Mouse (Mus musculus) cerebellum, adult 11 months (tissue): ENCODE measurements around the gene Igsf9.

ENCODE experiments used
- DNase-seq: peaks from one replicate; pipeline ENCODE4 v3.0.0; 2022

The Igsf9 gene

DNA sequence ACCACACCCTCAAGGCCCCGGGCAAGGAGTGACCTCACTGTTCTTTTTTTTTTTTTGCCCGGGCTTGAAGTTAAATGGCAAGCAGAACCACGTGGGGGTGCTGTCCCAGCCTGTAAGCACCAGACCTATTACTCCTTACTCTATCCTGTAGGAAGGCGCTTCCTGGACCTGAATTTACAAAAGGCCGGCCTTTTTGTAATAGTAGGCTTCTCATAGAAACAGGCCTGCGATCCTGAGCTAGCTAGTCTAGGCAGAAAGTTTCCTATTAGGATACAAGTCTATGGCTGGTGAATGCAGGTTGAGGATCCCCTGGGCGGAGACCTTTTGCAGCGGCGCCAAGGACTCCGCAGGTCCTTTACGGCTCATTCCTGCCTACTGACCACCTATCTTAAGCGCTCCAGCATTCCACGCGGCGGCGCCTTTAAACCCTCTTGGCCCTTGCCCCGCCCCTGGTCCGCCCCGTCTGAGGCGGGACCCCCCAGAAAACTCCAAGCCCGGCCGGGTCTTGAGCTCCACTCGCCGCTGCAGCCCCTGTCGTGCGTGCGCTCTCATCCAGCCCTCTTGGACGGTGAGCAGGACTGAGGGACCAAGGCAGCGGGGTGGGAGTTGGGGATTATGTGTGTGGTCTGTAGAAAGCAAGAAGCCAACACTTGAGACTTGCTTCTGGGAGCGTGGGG, 18.3 kb downstream of the Igsf9 start, which contains the start of gene Tagln2:
Tagln2 (plus strand) TSS at position 283 of the 677 bp plus-strand sequence.
- no peak for DNase-seq

DNA sequence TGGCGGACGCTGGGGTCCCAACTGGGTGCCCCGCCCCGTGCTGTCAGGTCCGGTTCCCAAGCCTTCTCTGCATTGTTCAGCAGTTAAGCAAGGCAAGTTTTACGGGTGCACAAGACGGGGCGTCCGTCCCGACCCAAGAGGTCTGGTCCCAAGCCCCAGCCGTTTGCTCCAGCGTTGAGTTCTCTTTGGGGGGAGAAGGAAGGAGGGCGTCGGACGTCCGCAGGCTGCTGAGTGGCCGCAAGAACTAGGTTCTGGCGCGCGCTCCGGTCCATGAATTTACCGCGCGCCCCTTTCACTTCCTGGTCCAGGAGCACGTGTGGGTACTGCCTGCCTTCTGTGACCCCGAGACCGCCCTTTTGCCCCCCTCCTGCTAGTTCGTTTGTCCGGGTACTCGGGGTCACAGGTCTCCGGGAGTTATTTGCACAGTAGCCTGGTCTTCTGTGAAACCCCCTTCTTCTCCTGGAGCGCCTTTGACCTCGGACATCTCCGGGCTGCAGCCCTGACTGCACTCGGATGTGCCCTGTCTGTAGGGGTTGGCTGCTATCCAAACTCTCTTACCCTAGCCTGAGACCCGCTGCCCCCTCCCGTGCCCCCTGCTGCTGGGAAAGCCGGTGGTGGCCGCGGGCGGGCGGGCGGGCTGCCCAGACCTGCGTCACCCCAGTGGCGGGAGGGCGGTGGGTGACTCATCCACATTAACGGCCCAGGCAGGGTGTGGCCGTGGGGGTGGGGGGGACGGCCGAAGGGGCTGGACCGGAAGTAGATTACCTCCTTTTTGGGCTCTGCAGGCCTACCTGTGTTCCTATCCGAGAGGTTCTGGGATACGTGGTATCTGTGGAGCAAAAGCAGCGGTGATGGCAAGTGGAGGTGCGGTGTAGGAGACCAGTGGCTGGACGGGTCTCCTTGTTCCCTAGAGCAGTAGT, 19.1 kb downstream of the Igsf9 start:
- no peak for DNase-seq

DNA sequence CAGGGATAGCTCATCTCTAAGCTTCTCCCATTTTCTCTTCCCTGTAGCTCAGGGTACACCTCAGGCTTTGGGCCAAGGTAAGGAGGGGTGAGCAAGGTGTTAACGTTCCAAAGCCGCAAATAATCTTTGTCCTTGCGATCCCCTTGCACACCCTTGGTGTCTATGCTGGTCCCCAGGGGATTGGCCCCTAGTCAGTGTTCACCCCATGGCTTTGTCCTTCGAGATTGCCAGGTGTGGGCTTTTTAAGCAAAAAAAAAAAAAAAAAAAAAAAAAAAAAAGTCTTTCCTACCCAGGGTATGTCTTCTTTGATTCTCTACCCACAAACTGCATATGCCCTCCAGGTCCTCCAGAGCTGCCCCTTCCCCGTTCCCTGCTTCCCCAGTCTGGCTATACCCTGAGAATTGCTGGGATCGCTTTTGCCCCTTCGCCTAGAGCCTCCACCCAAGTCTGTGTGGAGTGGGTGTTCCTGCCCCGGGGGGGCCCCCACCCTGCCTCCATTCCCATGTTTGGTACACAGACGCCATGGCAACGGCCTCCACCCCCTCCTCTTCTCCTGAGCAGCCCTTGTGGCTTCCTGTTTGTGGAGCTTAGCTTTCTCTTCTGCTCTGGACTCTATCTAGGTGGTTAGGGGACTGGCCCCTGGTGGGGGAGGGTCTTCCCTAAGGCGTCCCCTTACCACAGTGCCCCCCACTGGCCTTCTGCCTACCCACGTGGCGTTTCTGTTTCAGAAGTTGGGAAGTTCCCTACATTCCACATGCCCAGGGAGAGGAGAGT, 20.0 kb downstream of the Igsf9 start:
- DNase-seq: no peak

DNA sequence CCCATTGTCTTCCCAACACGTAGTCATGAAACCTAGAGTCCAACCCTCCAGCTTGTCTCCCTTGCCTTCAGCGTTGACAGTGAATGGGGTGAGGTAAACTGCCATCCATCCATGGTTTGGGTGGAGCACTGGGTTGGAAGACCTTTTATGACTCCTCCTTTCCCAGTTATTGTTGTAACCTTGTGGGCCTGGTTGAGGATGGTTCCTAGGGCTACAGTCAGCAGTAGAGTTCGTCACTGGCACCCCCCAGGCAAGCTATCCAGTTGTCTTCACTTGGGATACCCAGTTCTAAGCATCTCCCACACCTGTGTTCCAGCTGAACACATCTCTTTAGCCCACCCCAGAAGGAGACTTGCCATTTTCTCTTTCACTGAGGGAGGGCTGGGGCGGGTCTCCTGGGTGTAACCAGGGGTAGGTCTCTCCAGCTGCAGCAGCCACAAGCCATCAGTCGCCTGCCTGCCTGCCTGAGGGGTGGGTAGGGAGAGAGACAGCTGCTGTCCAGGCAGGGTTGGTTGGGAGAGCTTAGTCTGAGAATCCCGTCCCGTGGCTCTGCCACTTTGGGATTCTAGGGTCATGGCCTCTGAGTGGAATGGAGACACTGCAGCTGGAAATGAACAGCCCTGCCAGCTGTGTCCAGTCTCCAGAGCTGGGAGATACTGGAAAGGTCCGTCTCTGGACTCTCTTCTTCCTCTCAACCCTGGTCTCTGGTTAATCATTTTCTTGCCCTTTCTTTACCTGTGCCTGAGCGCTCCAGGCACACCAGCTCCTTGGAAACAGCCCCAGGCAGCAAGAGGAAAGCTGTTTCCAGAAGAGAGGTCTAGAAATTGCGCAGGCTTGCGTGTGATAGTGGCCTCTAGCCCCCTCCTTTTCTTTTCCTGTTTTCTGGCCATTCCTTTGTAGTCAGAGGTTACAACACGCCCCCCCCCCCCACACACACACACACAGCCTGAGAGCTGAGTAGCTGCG, 20.8 kb downstream of the Igsf9 start:
- DNase-seq: no peak

DNA sequence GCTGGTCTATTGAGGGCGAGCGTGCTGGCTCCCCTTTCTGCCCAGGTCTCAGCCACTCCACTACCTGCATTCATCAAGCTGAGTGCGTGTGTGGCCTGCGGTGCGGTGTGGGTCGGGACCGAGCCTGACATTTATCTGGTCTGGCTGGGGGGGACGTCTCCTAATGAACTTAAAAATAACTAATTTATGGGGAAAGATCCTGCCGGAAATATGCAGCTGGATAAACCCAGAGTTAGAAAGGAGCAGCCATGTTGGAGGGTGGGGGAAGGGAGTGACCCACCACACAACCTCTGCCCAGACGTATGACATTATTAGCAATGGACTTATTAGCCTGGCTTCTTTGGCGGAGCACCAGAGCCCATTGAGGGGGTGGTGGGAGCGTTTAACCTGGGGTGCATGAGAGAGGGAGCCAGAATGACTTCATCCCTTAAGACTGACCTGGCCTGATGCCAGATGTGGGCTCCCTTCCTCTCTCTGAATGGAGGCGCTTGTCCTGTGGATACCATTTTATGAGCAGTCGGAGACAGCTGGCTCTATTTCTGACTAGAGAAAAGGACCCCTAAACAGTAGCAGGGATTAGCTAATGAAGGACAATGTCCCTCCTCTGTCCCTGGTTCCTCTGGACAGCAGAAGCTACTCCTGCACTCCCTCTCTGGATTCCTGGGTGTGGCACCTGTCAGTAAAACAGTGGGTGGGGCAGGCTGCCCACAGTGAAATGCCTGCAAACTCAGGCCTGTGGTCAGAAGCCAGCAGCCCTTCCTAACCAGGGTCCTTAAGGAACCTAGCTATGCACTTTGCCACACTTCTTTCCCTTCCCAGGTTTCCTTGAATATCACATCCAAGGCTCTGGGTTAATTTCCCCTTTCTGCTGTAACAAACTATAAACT, 21.8 kb downstream of the Igsf9 start:
- DNase-seq: no peak

DNA sequence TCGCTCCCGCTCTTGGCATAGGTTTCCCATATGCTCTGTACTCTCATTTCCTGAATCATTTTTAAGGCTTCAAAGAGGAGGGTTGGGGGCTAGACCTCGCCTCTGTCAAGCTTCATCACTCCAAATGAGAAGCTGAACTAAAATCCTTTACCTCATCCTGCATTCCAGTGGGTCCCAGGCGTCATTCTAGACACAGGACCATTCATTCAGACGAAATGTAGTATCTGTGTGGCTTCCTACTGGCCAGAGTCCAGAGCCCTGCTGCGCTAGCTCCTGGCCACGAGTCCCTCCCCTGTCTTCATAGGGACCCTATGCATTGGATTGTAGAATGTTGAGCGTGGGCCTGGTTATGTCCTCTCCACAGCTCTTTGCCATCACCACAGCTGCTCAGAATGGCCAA, 23.2 kb downstream of the Igsf9 start:
- DNase-seq: no peak

DNA sequence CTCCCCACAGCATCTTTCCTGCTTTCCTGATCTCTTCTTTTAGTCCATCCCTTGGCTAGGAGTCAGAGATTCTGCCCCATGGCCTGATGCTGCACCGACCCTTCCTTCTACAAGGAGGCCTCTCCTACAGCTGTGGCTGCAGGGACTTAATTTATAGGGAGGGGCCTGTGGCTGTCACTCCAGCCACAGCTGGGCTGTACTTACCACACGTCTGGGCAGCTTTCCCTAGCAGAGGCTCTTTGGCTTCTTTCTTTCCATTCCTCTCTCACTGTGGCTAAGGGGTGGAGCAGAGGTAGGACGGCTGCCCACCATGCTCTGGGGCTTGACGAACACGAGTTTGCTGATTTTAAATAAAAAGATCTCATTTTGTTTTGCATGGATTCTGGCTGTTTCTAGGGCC, 25.4 kb downstream of the Igsf9 start:
- no peak for DNase-seq

DNA sequence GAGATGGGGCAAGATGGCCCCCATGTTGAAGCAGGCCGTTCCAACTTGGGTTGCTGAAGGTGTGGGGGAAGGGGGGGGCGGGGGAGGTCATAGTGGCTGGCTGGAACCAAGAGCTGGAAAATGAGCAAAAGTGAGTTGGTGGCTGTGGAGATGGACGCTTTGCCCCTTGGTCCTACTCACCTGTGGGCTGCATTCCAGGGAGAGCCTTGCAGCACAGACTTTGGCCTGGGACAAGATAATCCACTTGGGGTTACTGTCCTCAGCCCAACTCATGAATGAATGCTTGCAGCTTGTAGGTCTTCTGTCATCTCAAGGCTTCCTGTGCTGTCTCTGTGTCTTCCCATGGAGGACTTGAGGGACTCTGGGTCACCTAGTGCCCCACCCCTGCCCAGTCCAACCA, 26.1 kb downstream of the Igsf9 start:
- no peak for DNase-seq

DNA sequence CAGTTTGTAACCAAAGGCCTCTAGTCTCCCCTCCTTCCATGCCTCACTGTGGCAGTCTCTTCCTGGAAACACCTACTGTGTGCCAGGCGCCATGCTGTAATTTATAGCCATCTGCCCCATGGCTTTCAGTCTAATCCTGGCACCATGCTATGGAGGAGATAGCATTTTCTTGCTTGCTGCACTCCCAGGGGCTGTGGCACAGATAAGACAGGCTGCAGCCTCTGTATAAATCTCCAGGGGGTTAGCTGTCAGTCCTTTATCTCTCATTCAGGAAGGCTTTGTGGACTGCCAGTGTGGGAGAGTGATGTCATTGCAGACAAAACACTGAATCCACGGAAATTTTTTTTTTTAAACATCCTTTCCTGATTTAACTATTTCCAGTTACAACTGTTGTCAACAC, 26.6 kb downstream of the Igsf9 start:
- no peak for DNase-seq

DNA sequence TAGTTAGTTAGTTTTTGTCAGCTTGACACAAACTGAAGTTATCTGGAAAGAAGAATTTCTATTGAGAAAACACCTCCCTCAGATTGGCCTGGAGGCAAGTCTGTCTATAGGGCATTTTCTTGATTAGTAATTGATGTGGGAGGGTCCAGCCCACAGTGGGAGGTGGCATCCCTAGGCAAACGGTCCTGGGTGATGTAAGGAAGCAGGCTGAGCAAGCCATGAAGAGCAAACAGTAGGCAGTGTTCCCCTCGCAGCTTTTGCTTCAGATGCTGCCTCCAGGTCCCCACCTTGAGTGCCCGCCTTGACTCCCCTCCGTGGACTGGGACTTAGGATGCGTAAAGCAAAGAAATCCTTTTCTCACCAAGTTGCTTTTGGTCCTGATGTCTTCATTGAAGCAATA, 27.6 kb downstream of the Igsf9 start:
- DNase-seq: no peak

DNA sequence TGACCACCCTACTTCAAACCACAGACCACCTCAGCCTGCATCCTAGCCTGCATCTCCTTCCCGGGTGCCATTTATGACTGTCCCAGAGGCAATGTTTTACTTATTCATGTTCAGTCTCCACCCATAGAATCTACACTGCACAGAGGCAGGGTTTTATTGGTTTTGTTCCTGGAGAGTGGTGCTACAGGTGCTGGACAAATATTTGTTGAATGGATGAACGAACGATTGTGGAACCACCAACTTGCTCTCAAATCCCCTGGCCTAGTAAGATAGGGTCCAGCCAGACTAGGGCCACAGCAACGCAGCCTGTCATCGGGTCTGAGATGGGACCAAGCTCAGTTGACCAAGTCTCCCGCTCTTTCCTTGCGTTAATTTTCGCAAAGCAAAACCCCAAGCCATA, 28.4 kb downstream of the Igsf9 start:
- no peak for DNase-seq

DNA sequence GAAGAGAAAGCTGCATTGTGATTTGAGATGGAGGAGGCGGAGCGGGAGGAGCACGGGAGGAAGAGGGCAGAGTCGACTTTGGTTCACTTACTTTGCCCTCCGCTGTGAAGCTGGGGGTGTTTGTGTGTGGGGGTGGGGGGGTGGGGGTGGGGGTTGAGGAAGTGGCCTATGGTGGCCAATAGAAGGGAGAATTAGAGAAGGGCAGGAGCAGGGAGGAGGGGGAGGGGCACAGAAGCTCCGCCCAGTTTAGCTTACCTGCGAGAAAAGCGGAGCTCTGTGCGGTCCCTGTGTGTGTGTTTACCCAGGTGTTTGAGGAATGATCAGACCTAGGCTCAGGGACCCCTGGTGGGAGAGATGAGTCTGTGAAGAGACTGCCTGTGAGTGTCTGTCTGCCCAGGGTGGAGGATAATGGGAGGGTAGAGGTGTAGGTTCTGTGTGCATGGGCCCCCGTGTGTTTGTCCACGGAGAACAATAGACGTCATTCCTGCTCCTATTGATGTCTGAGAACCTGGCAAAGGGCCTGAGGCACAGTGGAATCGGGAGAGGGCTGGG, 28.9 kb downstream of the Igsf9 start:
- no peak for DNase-seq

DNA sequence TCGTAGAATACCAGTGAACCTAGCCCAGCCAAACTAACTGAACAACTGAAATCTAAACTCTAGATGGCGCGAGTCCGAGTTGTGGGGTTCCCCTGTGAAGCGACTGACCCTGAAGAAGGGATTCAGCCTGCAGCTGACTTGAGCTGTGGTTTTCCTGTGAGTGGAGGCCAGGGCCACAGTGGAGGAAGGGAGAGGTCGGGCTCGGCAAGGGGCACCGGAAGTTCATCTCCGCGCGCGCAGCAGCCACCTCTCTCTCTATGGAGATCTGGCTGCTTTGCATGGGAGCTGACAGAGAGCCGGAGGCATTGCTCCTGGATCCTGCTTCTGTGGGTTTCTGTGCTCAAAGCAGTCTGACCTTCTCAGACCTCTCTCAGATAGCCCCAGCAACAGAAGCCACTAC, 31.4 kb downstream of the Igsf9 start:
- no peak for DNase-seq

DNA sequence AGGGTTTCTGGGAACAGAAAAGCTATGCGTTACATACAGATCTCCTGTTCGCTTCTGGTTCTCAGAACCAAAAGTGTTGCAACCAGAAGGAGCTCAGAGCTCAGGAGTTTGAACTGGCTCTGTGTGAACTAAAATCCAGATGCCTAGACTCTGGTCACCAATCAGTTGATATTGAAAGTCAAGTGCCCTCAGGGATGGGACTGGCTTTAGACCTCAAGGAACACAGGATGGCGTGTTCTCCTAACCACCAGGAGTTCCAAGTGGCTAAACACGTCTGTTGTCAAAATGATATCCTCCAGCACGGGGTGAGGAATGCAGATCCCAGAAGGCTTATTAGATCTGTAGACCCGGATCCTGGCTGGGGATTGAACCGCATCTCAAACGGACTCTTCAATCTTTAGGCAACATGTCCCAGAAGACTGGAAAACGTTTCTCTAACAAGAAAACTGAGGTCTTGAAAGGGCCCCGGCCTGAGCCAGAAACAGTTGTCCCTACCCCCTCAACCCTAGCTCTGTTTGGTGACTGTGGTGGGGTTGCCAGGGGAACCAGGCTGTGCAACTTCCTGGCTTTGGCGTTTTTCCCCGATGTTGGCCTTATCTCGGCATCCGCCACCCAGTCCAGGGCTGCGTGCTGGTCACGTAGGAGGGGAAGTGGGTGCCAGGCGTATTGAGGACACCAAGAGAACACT, 32.1 kb downstream of the Igsf9 start:
- no peak for DNase-seq

DNA sequence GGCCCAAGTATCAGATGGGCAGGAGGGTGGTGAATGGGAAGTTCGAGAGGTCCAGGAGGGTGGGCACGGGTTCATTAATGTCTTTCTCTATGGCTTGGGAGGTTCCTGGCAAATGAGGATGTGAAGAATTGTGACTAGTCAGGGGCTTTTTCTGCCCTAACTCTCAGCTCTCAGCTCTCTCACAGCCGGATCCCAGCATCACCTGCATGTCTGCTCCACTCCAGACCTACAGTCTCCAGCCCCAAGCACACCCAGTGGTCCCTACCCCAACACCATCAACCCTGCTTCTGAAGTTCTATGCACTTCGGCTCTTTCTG, 32.6 kb downstream of the Igsf9 start:
- DNase-seq: no peak

DNA sequence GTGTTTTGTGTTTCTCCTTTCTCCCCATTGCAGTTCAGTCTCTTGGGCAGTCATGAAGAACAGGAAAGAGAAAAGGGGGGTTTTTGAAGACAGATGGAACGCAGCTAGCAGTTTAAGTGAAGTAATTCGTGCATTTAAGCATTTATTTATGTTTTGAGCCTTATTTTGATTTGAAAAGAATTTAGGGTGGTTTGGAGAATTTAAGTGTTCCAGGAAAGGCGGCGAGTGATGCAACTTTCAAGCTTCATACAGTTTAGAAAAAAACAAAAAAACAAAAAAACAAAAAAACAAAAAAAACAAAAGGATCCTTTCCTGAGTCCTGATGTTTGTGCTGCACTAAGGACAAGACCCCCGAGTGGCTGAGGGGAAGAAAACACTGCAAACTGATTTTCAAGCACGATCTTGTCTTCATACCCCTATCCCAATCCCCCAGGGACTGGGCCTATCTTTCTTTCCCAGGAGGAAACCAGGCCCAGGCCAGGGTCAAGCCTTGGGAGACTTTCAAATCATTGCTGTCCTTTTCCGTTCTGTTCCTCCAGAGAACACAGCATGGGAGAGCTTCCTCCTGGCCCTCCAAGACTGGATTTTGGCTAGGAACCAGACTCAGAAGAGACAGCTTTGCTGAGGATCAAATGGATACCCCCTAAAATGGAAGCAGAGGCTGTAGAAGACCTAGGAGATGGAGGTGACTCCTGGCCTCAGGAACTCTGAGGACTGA, 33.1 kb downstream of the Igsf9 start:
- DNase-seq: no peak

DNA sequence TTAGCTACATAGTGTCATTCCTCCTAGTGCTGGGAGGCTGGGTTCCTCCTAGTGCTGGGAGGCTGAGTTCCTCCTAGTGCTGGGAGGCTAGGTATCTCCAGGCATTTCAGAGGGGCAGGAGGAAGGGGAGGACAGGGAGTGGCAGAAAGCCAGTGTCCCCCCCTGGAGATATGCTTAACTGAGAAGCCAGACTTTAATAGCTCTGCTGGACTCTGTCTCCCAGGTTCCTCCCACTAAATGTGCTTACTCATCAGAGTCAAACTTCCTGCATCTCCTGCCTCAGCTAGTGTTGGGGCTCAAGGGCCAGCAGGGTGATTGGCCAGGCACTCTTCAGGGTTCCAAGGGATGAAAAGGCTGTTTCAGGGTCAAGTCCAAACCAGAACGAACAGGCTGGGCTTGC, 33.8 kb downstream of the Igsf9 start:
- DNase-seq: no peak

DNA sequence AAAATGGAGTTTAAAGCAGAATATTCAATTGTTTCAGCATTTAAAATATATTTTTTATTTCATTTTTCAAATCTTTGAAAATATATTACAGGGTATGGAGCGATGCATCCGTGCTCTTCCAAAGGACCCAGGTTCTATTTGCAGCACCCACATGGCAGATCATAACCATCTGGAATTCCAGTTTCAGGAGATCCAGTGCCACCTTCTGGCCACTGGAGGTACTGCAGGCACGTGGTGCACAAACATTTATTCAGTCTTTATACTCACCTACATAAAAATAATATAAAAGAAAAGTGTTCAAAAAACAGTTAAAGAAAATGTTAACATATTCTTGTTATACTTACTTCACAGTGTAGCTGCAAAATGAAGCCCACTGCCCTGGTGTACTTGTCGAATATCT, 36.4 kb downstream of the Igsf9 start:
- DNase-seq: no peak

DNA sequence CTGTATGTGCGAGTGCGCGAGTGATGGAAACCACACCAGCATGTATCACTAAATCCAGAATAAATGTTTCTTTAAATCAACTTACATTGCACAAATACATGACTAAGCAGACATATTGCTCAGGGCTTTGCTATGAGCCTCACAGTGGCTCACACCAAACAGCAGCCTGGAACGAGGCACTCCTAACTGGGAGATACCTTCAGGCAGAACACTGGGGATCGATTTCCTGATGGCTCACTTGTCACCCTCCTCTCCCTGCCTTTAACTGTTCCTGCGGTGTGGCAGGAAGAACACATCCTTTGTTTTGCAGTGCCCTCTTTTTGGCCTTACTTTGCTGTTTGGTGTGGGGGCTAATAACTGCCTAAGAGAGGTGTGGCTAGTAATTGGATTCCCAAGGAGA, 38.1 kb downstream of the Igsf9 start:
- no peak for DNase-seq
